Mouse (Mus musculus): ENCODE measurements around the gene Hic2. TPM values are rescaled to one million over a fixed set of nuclear protein-coding genes. Genes with fewer than 3 reads are reported as not detected.

The Hic2 gene
- polyA plus RNA-seq, 1 experiment from 2014 or later, result 8.3 TPM

DNA sequence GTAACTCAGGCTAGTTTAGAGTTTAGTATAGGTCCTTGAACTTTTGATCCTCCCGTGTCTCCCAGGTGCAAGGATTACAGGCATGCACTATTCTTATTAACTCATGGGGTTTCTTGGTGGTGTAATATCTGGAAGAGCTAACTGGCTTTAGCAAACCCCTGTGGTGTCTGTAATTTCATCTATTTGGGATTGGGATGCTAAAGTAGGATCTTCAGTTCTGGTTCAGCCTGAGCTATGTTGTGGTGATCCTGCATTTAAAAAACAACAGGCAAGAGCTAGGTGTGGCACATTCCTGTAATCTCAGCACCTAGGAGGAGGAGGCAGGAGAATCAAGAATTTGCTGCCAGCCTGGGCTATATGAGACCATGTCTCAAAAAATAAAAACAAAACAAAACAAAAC is 11.6 kb downstream of the Hic2 start:
- no peak overlapping the region for H3K9ac ChIP-seq (ENCODE audit: low read depth, low read length)
- no peaks in the 10 kb centered on the region for H3K9me3 ChIP-seq (ENCODE audit: control insufficient read depth, low read length)
- 78% methylated on average over 1 of the region's 1 CpGs for WGBS
- no peak overlapping the region for H3K4me3 ChIP-seq (ENCODE audit: low read depth, low read length)
- peaks cover 34% of the 10 kb centered on the region for H3K4me1 ChIP-seq (replicated peaks; ENCODE audit: control insufficient read depth, insufficient read depth, low read length)
- H3K4me2 ChIP-seq, result no peak overlapping the region
- ATAC-seq (replicated peaks; ENCODE audit: low FRiP score) (no peak), DNase-seq (ENCODE audit: low spot score) (no peak)
- no peaks in the 10 kb centered on the region for H3K27me3 ChIP-seq (replicated peaks; ENCODE audit: control insufficient read depth, insufficient read depth, low read length)
- no peak overlapping the region for H3K27ac ChIP-seq (ENCODE audit: low read depth, low read length)
- no peaks in the 10 kb centered on the region for H3K36me3 ChIP-seq (ENCODE audit: control insufficient read depth, insufficient read depth, low read length)

DNA sequence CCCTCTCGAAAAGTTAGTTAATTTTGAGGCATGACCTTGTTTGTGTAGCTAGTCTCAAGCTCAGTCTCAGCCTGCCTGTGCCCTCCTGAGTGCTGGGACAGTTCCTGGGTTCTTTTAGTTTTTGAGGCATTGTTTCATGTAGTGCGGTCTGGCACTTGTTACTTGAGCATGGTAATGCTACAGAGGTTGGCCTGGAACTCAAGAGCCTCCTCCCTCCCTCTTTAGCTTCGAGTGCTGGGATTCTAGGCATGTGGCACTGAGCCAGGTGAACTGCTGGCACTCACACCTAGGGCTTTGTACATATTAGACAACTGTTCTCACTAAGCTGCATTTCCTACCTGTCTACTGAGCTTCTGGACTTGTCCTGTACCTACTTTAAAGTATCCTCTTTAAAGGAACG is 14.4 kb downstream of the Hic2 start:
- H3K4me2 ChIP-seq, result no peak overlapping the region
- no peak for DNase-seq (ENCODE audit: low spot score)
- 77% methylated on average over 4 of the region's 4 CpGs for WGBS
- no peak for ATAC-seq (replicated peaks; ENCODE audit: low FRiP score)
- H3K9me3 ChIP-seq (ENCODE audit: control insufficient read depth, low read length), result no peaks in the 10 kb centered on the region
- H3K4me1 ChIP-seq (replicated peaks; ENCODE audit: control insufficient read depth, insufficient read depth, low read length), result peaks cover 49% of the 10 kb centered on the region
- H3K27me3 ChIP-seq (replicated peaks; ENCODE audit: control insufficient read depth, insufficient read depth, low read length), result no peaks in the 10 kb centered on the region
- H3K27ac ChIP-seq (ENCODE audit: low read depth, low read length), result no peak overlapping the region
- no peak overlapping the region for H3K4me3 ChIP-seq (ENCODE audit: low read depth, low read length)
- H3K9ac ChIP-seq (ENCODE audit: low read depth, low read length), result no peak overlapping the region
- no peaks in the 10 kb centered on the region for H3K36me3 ChIP-seq (ENCODE audit: control insufficient read depth, insufficient read depth, low read length)

- Histone ChIP-seq H3K4me1 (replicated peaks; ENCODE audit: control insufficient read depth, insufficient read depth, low read length) (peaks cover 54% of the 10 kb centered on the region), H3K36me3 (ENCODE audit: control insufficient read depth, insufficient read depth, low read length) (no peaks in the 10 kb centered on the region), H3K4me3 (ENCODE audit: low read depth, low read length) (no peak overlapping the region), H3K27ac (ENCODE audit: low read depth, low read length) (peak overlapping the region; percentile 1), H3K9me3 (ENCODE audit: control insufficient read depth, low read length) (no peaks in the 10 kb centered on the region), H3K9ac (ENCODE audit: low read depth, low read length) (no peak overlapping the region), H3K27me3 (replicated peaks; ENCODE audit: control insufficient read depth, insufficient read depth, low read length) (no peaks in the 10 kb centered on the region), H3K4me2 (peak overlapping the region; percentile 52)
- ATAC-seq (replicated peaks; ENCODE audit: low FRiP score), result peak; percentile 66
- no peak for DNase-seq (ENCODE audit: low spot score)
- whole genome bisulfite sequencing, result 21% methylated on average over 6 of the region's 6 CpGs
Observed at GRCm38 (mm10) chr16:17249135-17249534, 15.8 kb downstream of the Hic2 start.

DNA sequence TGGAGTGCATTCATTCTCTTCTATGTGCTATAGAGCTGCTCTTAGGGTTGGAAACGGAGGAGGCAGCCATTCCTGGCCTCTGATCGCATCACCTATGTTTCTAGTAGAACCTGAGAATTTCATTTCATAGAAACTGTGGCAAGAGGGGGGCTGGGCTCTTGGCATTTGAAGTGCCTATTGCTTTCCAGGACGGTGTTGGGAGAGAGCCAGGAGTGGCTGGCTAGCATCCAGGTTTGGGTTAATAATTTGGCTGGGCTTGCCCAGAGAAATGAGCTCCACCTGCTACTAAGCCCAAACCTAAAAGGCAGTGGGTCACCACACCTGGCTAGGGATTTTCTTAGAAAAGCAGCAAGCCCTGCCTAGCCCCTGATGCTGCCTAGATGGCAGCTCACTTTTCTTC is 18.2 kb downstream of the Hic2 start:
- Histone ChIP-seq H3K36me3 (ENCODE audit: control insufficient read depth, insufficient read depth, low read length) (no peaks in the 10 kb centered on the region), H3K27ac (ENCODE audit: low read depth, low read length) (peak overlapping the region; percentile 71), H3K4me1 (replicated peaks; ENCODE audit: control insufficient read depth, insufficient read depth, low read length) (peaks cover 56% of the 10 kb centered on the region), H3K27me3 (replicated peaks; ENCODE audit: control insufficient read depth, insufficient read depth, low read length) (no peaks in the 10 kb centered on the region), H3K9ac (ENCODE audit: low read depth, low read length) (peak overlapping the region; percentile 60), H3K4me3 (ENCODE audit: low read depth, low read length) (no peak overlapping the region), H3K9me3 (ENCODE audit: control insufficient read depth, low read length) (no peaks in the 10 kb centered on the region), H3K4me2 (peak overlapping the region; percentile 55)
- ATAC-seq (replicated peaks; ENCODE audit: low FRiP score) (no peak), DNase-seq (ENCODE audit: low spot score) (no peak)
- WGBS, result 69% methylated on average over 3 of the region's 3 CpGs

GRCm38 (mm10) chr16:17252086-17252726 is 18.8 kb downstream of the Hic2 start:
- Histone ChIP-seq H3K27me3 (replicated peaks; ENCODE audit: control insufficient read depth, insufficient read depth, low read length) (no peaks in the 10 kb centered on the region), H3K4me3 (ENCODE audit: low read depth, low read length) (no peak overlapping the region), H3K36me3 (ENCODE audit: control insufficient read depth, insufficient read depth, low read length) (peaks cover 4% of the 10 kb centered on the region), H3K27ac (ENCODE audit: low read depth, low read length) (peak overlapping the region; percentile 71), H3K9ac (ENCODE audit: low read depth, low read length) (peak overlapping the region; percentile 60), H3K4me1 (replicated peaks; ENCODE audit: control insufficient read depth, insufficient read depth, low read length) (peaks cover 58% of the 10 kb centered on the region), H3K9me3 (ENCODE audit: control insufficient read depth, low read length) (no peaks in the 10 kb centered on the region), H3K4me2 (peak overlapping the region; percentile 55)
- 46% methylated on average over 3 of the region's 3 CpGs for WGBS
- ATAC-seq (replicated peaks; ENCODE audit: low FRiP score) (peak; percentile 94), DNase-seq (ENCODE audit: low spot score) (no peak)

DNA sequence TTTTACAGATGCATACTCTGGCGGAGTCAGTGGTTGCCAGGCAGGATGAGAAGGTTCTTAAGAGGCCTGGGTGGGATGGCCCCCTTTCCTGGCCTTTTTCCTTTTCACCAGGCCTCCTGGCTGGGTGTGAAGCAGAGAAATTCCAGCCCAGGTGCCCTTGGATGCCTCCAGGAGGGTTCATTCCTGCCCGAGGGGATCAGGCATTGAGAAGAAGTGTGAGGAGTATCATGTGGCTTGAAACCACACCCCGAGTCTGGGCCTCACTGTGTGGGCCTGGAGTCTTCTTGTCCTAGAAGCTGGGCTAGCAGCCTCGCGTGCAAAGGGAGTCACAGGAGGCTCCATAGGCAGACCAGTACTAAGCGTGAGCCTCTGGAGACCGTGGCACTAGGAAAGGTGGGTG is 19.5 kb downstream of the Hic2 start:
- DNase-seq (ENCODE audit: low spot score) (no peak), ATAC-seq (replicated peaks; ENCODE audit: low FRiP score) (0 out of 2 replicates have a peak, but pooled peaks have one; percentile 45)
- H3K27me3 ChIP-seq (replicated peaks; ENCODE audit: control insufficient read depth, insufficient read depth, low read length), result no peaks in the 10 kb centered on the region
- H3K4me1 ChIP-seq (replicated peaks; ENCODE audit: control insufficient read depth, insufficient read depth, low read length), result peaks cover 56% of the 10 kb centered on the region
- H3K27ac ChIP-seq (ENCODE audit: low read depth, low read length), result peak overlapping the region; percentile 71
- H3K36me3 ChIP-seq (ENCODE audit: control insufficient read depth, insufficient read depth, low read length), result peaks cover 10% of the 10 kb centered on the region
- H3K4me2 ChIP-seq, result peak overlapping the region; percentile 55
- WGBS, result 46% methylated on average over 7 of the region's 7 CpGs
- H3K9ac ChIP-seq (ENCODE audit: low read depth, low read length), result peak overlapping the region; percentile 60
- no peaks in the 10 kb centered on the region for H3K9me3 ChIP-seq (ENCODE audit: control insufficient read depth, low read length)
- no peak overlapping the region for H3K4me3 ChIP-seq (ENCODE audit: low read depth, low read length)

- Histone ChIP-seq H3K4me3 (ENCODE audit: low read depth, low read length) (no peak overlapping the region), H3K4me1 (replicated peaks; ENCODE audit: control insufficient read depth, insufficient read depth, low read length) (peaks cover 49% of the 10 kb centered on the region), H3K4me2 (peak overlapping the region; percentile 55), H3K27ac (ENCODE audit: low read depth, low read length) (peak overlapping the region; percentile 2; the same call in 1 of the 2 replicates), H3K9me3 (ENCODE audit: control insufficient read depth, low read length) (no peaks in the 10 kb centered on the region), H3K9ac (ENCODE audit: low read depth, low read length) (0 out of 2 replicates have a peak overlapping the region, but pooled peaks have one; percentile 8), H3K36me3 (ENCODE audit: control insufficient read depth, insufficient read depth, low read length) (peaks cover 22% of the 10 kb centered on the region), H3K27me3 (replicated peaks; ENCODE audit: control insufficient read depth, insufficient read depth, low read length) (no peaks in the 10 kb centered on the region)
- WGBS, result 53% methylated on average over 4 of the region's 4 CpGs
- ATAC-seq (replicated peaks; ENCODE audit: low FRiP score) (no peak), DNase-seq (ENCODE audit: low spot score) (no peak)
Observed at GRCm38 (mm10) chr16:17254005-17254597, 20.7 kb downstream of the Hic2 start.

GRCm38 (mm10) chr16:17255270-17255669 is 21.9 kb downstream of the Hic2 start:
- DNase-seq (ENCODE audit: low spot score) (no peak), ATAC-seq (replicated peaks; ENCODE audit: low FRiP score) (no peak)
- H3K4me2 ChIP-seq, result no peak overlapping the region
- peaks cover 38% of the 10 kb centered on the region for H3K4me1 ChIP-seq (replicated peaks; ENCODE audit: control insufficient read depth, insufficient read depth, low read length)
- no peak overlapping the region for H3K9ac ChIP-seq (ENCODE audit: low read depth, low read length)
- H3K4me3 ChIP-seq (ENCODE audit: low read depth, low read length), result no peak overlapping the region
- H3K9me3 ChIP-seq (ENCODE audit: control insufficient read depth, low read length), result no peaks in the 10 kb centered on the region
- WGBS, result 69% methylated on average over 2 of the region's 2 CpGs
- H3K27ac ChIP-seq (ENCODE audit: low read depth, low read length), result no peak overlapping the region
- no peaks in the 10 kb centered on the region for H3K27me3 ChIP-seq (replicated peaks; ENCODE audit: control insufficient read depth, insufficient read depth, low read length)
- peaks cover 27% of the 10 kb centered on the region for H3K36me3 ChIP-seq (ENCODE audit: control insufficient read depth, insufficient read depth, low read length)

DNA sequence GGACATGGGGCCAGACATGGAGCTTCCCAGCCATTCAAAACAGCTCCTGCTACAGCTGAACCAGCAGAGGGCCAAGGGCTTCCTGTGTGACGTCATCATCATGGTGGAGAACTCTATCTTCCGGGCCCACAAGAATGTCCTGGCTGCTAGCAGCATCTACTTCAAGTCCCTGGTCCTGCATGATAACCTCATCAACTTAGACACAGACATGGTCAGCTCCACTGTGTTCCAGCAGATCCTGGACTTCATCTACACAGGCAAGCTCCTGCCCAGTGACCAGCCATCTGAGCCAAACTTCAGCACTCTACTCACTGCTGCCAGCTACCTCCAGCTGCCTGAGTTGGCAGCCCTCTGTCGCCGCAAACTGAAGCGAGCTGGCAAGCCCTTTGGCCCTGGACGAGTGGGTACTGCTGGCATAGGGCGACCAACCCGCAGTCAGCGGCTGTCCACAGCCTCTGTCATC is 24.0 kb downstream of the Hic2 start:
- Histone ChIP-seq H3K9ac (ENCODE audit: low read depth, low read length) (no peak overlapping the region), H3K27me3 (replicated peaks; ENCODE audit: control insufficient read depth, insufficient read depth, low read length) (no peaks in the 10 kb centered on the region), H3K36me3 (ENCODE audit: control insufficient read depth, insufficient read depth, low read length) (peaks cover 27% of the 10 kb centered on the region), H3K4me3 (ENCODE audit: low read depth, low read length) (no peak overlapping the region), H3K4me2 (no peak overlapping the region), H3K4me1 (replicated peaks; ENCODE audit: control insufficient read depth, insufficient read depth, low read length) (peaks cover 22% of the 10 kb centered on the region), H3K27ac (ENCODE audit: low read depth, low read length) (no peak overlapping the region), H3K9me3 (ENCODE audit: control insufficient read depth, low read length) (no peaks in the 10 kb centered on the region)
- DNase-seq (ENCODE audit: low spot score), result no peak
- WGBS, result 83% methylated on average over 9 of the region's 9 CpGs
- ATAC-seq (replicated peaks; ENCODE audit: low FRiP score), result no peak
